Mouse (Mus musculus) limb, embryonic 12.5 days (tissue): ENCODE results near the gene Nabp2. TPM values are rescaled to one million over a fixed set of nuclear protein-coding genes. Genes with fewer than 3 reads are reported as not detected.
A peak's percentile ranks its signal among the peaks of the same experiment; 100 is the strongest.

ENCODE experiments used
- ATAC-seq: fragments of 200-750 bp; cut with Nextera tagmentation; 2 replicates; pipeline ENCODE4 v1.8.0; 2017; ENCODE audit warnings: low read depth, moderate TSS enrichment; ENCODE audit not compliant: insufficient number of reproducible peaks, insufficient read depth, low FRiP score, low TSS enrichment
- H3K27ac ChIP-seq: fragments of 300-500 bp; sonication (generic); 2 replicates; pipeline ENCODE4 v1.5.1; 2016; ENCODE audit warnings: mild to moderate bottlenecking, moderate library complexity
- H3K27me3 ChIP-seq: fragments of 300-500 bp; sonication (generic); 2 replicates; pipeline ENCODE4 v1.6.1; 2016; ENCODE audit warnings: mild to moderate bottlenecking, moderate library complexity
- H3K36me3 ChIP-seq: fragments of 300-500 bp; sonication (generic); 2 replicates; pipeline ENCODE4 v1.6.1; 2016; ENCODE audit warnings: mild to moderate bottlenecking, moderate library complexity
- H3K4me1 ChIP-seq: fragments of 300-500 bp; sonication (generic); replicated peaks from 2 replicates; pipeline ENCODE4 v1.6.1; 2016
- H3K4me2 ChIP-seq: fragments of 300-500 bp; sonication (generic); 2 replicates; pipeline ENCODE4 v1.6.1; 2016; ENCODE audit warnings: mild to moderate bottlenecking, moderate library complexity
- H3K4me3 ChIP-seq: fragments of 300-500 bp; sonication (generic); replicated peaks from 2 replicates; pipeline ENCODE4 v1.5.1; 2016; ENCODE audit warnings: mild to moderate bottlenecking
- H3K9ac ChIP-seq: fragments of 300-500 bp; sonication (generic); replicated peaks from 2 replicates; pipeline ENCODE4 v1.6.1; 2016; ENCODE audit warnings: mild to moderate bottlenecking, moderate library complexity
- H3K9me3 ChIP-seq: fragments of 300-500 bp; sonication (generic); 2 replicates; pipeline ENCODE4 v1.6.1; 2016; ENCODE audit warnings: mild to moderate bottlenecking, moderate library complexity
- WGBS: fragments of 180-500 bp; shearing (Covaris S2); methylation state at CpG from one replicate; pipeline ENCODE4 v1.1.7; 2016; 5-methylcytosine and 5-hydroxymethylcytosine counted together
- polyA plus RNA-seq: library from polyadenylated mRNA; unstranded; fragments of >200 nt; fragmentation: Nextera tagmentation; extraction: Ambion mirVana; gene quantifications from 2 replicates; pipeline ENCODE4 v1.2.1, GENCODE M21; 2016

Nabp2 gene
- polyA plus RNA-seq, 1 experiment from 2014 or later: 65.1 TPM

DNA sequence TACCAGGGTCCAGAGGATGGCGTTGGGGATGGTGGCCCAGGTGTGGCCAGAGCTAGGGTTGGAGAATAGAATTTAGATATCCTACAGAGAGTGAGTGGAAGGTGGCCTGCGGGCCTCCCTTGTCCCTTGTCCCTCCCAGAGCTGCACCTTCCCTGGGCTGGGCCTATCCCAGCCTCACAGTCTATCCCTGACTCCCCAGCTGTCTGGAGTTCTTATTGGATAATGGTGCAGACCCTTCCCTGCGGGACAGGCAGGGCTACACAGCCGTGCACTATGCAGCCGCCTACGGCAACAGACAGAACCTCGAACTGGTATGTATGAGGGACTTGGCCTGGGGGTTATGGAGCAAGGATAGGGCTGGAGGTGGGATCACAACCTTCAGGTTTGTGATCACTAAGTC lies 25.4 kb downstream of the Nabp2 start:
- Histone ChIP-seq H3K4me3 (no peak overlapping the region), H3K27ac (no peak overlapping the region), H3K27me3 (no peaks in the 10 kb centered on the region), H3K4me2 (no peak overlapping the region), H3K9me3 (no peaks in the 10 kb centered on the region), H3K9ac (no peak overlapping the region), H3K4me1 (no peaks in the 10 kb centered on the region), H3K36me3 (peaks cover 99% of the 10 kb centered on the region)
- 0 out of 2 replicates have a peak, but pooled peaks have one; percentile 53 for ATAC-seq
- WGBS: 89% methylated on average over 7 of the region's 7 CpGs

- no peak overlapping the region for H3K4me2 ChIP-seq
- H3K36me3 ChIP-seq: peaks cover 95% of the 10 kb centered on the region
- peaks cover 17% of the 10 kb centered on the region for H3K4me1 ChIP-seq
- no peak overlapping the region for H3K9ac ChIP-seq
- no peak overlapping the region for H3K4me3 ChIP-seq
- no peaks in the 10 kb centered on the region for H3K9me3 ChIP-seq
- 81% methylated on average over 8 of the region's 8 CpGs for WGBS
- no peak for ATAC-seq
- H3K27me3 ChIP-seq: no peaks in the 10 kb centered on the region
- H3K27ac ChIP-seq: no peak overlapping the region
Measured at GRCm38 (mm10) chr10:128382482-128382881, 28.8 kb downstream of the Nabp2 start.

DNA sequence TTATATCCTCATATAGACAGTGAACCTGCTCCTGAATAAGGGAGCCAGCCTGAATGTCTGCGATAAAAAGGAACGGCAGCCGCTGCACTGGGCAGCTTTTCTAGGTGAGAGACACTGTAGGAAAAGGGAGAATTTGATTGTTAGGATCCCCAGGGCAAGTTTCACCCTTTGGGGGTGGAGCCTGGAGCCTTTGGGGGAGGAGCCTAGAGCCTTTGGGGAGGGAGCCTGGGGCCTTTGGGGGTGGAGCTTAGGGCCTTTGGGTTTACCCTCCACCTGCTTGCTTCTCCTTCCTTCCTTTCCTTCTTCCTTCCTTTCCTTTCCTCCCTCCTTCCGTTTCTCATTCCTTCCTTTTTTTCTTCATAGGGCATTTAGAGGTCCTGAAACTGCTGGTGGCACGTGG lies 30.7 kb downstream of the Nabp2 start:
- 93% methylated on average over 5 of the region's 5 CpGs for WGBS

GRCm38 (mm10) chr10:128379260-128379659 lies 32.0 kb downstream of the Nabp2 start:
- H3K4me1 ChIP-seq: peaks cover 25% of the 10 kb centered on the region
- H3K36me3 ChIP-seq: peaks cover 63% of the 10 kb centered on the region
- H3K27me3 ChIP-seq: no peaks in the 10 kb centered on the region
- no peak overlapping the region; the same call in 1 of the 2 replicates for H3K9ac ChIP-seq
- no peak overlapping the region for H3K4me2 ChIP-seq
- no peak overlapping the region for H3K27ac ChIP-seq
- no peaks in the 10 kb centered on the region for H3K9me3 ChIP-seq
- H3K4me3 ChIP-seq: no peak overlapping the region
- no peak for ATAC-seq
- WGBS: 94% methylated on average over 7 of the region's 7 CpGs

More for the DNA sequence above, 30.7 kb downstream of the Nabp2 start:
- no peaks in the 10 kb centered on the region for H3K9me3 ChIP-seq
- H3K27me3 ChIP-seq: no peaks in the 10 kb centered on the region
- no peak overlapping the region for H3K27ac ChIP-seq
- no peak overlapping the region for H3K9ac ChIP-seq
- ATAC-seq: no peak
- peaks cover 25% of the 10 kb centered on the region for H3K4me1 ChIP-seq
- H3K4me3 ChIP-seq: no peak overlapping the region
- no peak overlapping the region for H3K4me2 ChIP-seq
- peaks cover 76% of the 10 kb centered on the region for H3K36me3 ChIP-seq

DNA sequence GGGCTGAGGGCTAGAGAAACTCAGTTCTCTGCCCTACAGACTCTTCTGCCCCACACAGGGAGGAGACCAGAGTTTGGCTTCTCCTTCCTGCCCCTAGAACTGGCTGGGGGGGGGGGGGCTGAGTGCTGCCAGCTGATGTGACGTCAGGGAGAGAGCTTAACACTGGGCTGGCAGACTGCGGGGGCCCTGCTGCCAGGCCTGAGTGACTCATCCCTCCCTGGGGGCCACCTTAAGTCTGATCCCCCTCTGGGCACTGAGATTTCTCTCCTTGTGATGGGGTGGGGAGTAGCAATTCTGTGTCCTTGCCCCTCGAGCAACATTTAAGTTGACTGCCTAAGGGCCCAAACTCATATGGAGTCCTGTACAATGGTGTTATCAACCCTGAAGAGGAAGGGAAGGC lies 32.8 kb downstream of the Nabp2 start:
- H3K9ac ChIP-seq: peak overlapping the region; percentile 99
- H3K9me3 ChIP-seq: no peaks in the 10 kb centered on the region
- no peaks in the 10 kb centered on the region for H3K27me3 ChIP-seq
- 80% methylated on average over 3 of the region's 3 CpGs for WGBS
- peak overlapping the region; percentile 100 for H3K4me3 ChIP-seq
- no peak overlapping the region for H3K27ac ChIP-seq
- H3K4me2 ChIP-seq: peak overlapping the region; percentile 77
- H3K36me3 ChIP-seq: peaks cover 55% of the 10 kb centered on the region
- no peak for ATAC-seq
- peaks cover 25% of the 10 kb centered on the region for H3K4me1 ChIP-seq

DNA sequence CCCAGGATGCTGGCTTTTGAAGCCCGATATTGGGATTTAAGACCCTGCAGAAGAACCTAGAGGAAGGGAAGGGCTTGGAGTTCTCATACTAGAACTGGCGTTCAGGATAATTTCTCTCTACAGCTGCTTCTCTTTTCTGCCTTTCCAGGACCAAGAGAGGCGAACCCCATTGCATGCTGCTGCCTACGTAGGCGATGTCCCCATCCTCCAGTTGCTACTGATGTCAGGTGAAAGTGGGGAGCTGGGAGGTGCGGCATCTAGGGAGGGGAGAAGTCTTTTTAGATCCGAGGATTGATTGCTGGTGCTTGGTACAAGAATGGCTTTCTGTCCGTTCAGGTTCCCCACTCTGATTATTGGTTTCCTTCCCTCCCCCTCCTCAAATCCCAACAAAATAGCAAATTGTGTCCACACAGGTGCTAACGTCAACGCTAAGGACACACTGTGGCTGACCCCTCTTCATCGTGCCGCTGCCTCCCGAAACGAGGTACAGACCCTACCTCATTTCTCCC lies 33.3 kb downstream of the Nabp2 start:
- Histone ChIP-seq H3K27me3 (no peaks in the 10 kb centered on the region), H3K9me3 (no peaks in the 10 kb centered on the region), H3K27ac (peak overlapping the region; percentile 97), H3K9ac (peak overlapping the region; percentile 99), H3K4me2 (peak overlapping the region; percentile 77), H3K4me1 (peaks cover 25% of the 10 kb centered on the region), H3K36me3 (peaks cover 50% of the 10 kb centered on the region), H3K4me3 (peak overlapping the region; percentile 100)
- ATAC-seq: no peak
- 58% methylated on average over 14 of the region's 14 CpGs for WGBS

- Histone ChIP-seq H3K4me2 (peak overlapping the region; percentile 77), H3K9me3 (no peaks in the 10 kb centered on the region), H3K36me3 (peaks cover 44% of the 10 kb centered on the region), H3K4me3 (peak overlapping the region; percentile 100), H3K9ac (peak overlapping the region; percentile 99), H3K27ac (peak overlapping the region; percentile 97), H3K4me1 (peaks cover 25% of the 10 kb centered on the region), H3K27me3 (no peaks in the 10 kb centered on the region)
- peak; percentile 40 for ATAC-seq
- WGBS: under 1% methylated on average over 29 of the region's 47 CpGs
Measured at GRCm38 (mm10) chr10:128377222-128377939, 33.9 kb downstream of the Nabp2 start.

DNA sequence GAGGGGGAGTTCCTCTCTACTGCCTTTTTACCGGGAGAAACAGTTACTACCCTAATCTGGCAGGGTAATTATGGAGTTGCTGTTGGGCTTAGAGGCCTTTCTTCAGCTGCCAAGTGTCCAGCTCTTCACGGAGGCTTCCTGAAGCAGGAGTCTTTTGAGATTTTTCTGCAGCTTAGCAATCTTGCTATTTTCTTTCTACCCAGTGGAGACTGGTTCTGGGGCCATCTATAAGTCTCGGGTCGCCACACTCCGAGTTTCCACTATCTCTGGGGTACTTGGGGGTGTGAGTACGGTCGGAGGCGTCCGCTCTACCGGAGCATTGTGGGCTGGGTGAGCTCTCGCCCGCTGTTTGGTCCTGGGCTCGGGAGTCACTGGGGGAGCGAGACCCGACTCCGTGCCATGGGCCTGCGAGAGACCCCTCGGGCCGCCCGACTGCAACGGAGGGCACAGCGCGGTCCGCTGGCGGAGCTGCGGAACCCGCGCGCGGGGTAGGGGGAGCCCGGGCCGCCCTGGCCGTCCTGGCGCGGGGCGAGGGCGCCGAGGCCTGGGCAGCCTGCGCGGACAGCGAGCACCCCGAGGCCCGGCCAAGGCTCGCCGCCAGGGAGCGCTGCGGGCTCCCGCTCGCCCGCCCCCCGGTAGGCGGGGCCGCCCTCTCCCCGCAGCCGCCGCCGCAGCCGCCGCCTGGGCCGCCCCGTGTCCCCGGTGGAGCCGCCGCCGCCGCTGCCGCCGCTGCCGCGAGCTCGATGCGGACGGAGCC lies 34.7 kb downstream of the Nabp2 start, which contains the start of gene Ankrd52:
TSS of gene Ankrd52 (plus strand) at position 661 of the 757 bp plus-strand sequence.
- H3K4me1 ChIP-seq: peaks cover 25% of the 10 kb centered on the region
- H3K27ac ChIP-seq: peak within 1 kb of the TSS; percentile 97
- H3K27me3 ChIP-seq: no peaks in the 10 kb centered on the region
- WGBS: under 1% methylated on average over 51 of the region's 73 CpGs
- H3K9me3 ChIP-seq: no peaks in the 10 kb centered on the region
- H3K4me3 ChIP-seq: peak within 1 kb of the TSS; percentile 100
- H3K36me3 ChIP-seq: peaks cover 37% of the 10 kb centered on the region
- H3K9ac ChIP-seq: peak within 1 kb of the TSS; percentile 99
- peak within 1 kb of the TSS; percentile 77 for H3K4me2 ChIP-seq
- ATAC-seq: peak; percentile 90

DNA sequence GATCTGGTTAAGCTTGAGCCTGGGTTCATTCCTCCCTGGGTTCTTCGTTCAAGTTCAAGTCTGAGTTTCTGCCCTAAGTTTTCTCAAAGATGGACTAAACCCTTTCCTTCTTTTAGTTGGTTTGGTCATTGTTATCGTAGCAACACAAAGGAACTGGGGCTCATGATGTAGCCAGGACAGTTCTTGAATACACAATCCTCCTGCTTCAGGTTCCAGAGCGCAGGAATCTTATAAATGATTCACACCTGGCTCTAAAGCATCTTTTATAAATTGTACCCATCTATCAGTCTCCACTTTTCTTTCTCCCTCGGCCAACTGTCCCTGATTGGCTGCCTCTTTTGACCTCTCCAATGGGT lies 35.2 kb downstream of the Nabp2 start:
- peaks cover 25% of the 10 kb centered on the region for H3K4me1 ChIP-seq
- WGBS: 51% methylated on average over 4 of the region's 4 CpGs
- peak overlapping the region; percentile 77 for H3K4me2 ChIP-seq
- H3K9me3 ChIP-seq: no peaks in the 10 kb centered on the region
- no peaks in the 10 kb centered on the region for H3K27me3 ChIP-seq
- H3K27ac ChIP-seq: peak overlapping the region; percentile 97
- H3K9ac ChIP-seq: peak overlapping the region; percentile 99
- peak overlapping the region; percentile 100 for H3K4me3 ChIP-seq
- no peak for ATAC-seq
- peaks cover 32% of the 10 kb centered on the region for H3K36me3 ChIP-seq

DNA sequence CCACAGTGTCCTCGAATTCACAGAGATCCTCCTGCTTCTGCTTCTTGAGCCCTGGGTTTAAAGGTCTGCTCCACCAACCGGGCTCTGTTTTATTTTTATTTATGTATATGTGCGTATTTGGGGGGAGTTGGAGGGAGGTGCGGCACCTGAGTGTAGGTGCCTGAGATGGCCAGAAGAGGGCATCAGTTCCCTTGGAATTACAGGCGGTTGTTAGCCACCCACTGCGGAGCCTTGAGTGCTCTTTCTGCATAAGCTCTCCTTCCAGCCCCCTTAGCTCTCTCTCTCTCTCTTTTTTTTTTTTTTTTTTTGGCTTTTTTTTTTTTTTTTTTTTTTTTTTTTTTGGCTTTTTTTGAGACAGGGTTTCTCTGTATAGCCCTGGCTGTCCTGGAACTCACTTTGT lies 36.9 kb downstream of the Nabp2 start:
- no peaks in the 10 kb centered on the region for H3K9me3 ChIP-seq
- H3K4me1 ChIP-seq: peaks cover 25% of the 10 kb centered on the region
- no peak overlapping the region for H3K9ac ChIP-seq
- H3K27ac ChIP-seq: no peak overlapping the region
- 66% methylated on average over 6 of the region's 6 CpGs for WGBS
- H3K4me3 ChIP-seq: no peak overlapping the region
- ATAC-seq: no peak
- peaks cover 15% of the 10 kb centered on the region for H3K36me3 ChIP-seq
- H3K4me2 ChIP-seq: no peak overlapping the region
- H3K27me3 ChIP-seq: no peaks in the 10 kb centered on the region

DNA sequence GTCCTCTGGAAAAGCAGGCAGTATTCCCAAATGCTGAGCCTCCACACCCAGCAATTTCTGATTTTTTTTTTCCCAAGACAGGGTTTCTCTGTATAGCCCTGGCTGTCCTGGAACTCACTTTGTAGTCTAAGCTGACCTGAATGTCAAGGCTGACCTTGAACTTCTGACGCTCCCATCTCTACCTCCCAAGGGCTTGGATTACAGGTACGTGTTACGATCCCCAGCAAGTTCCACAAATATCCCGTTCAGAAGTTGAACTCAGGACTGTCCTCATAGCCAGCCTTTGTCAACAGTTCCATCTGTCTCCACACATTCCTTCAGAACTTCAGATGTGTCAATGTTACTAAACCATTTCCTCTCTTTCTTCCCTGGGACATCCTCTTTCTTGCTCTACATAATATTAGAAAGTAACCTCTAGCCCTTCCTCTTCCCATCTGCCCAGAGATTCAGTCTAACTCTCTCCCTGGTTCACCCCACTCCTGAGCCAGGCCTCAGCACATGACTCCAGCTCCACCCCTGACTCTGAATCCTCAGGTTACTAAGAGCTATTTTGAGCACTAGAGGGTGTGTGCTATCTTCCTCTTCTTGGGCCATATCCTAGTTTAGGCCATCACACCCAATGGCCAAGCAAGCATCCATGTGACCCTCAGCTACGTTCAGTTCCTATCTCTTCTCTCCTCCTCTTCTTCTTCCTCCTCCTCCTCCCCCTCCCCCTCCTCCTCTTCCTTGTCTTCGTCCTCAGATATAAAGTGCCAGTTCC lies 38.1 kb downstream of the Nabp2 start:
- Histone ChIP-seq H3K4me1 (peaks cover 16% of the 10 kb centered on the region), H3K36me3 (peaks cover 3% of the 10 kb centered on the region; the same call in 1 of the 2 replicates), H3K27ac (no peak overlapping the region), H3K4me2 (no peak overlapping the region), H3K27me3 (no peaks in the 10 kb centered on the region), H3K9me3 (no peaks in the 10 kb centered on the region), H3K9ac (no peak overlapping the region), H3K4me3 (no peak overlapping the region)
- WGBS: 77% methylated on average over 6 of the region's 6 CpGs
- no peak for ATAC-seq
